Mouse (Mus musculus) ZHBTc4 (cell line): ENCODE data around the gene Crhbp.
A peak's percentile ranks its signal among the peaks of the same experiment; 100 is the strongest.

ENCODE experiments used
- DNase-seq: peaks from one replicate; pipeline ENCODE4 v3.0.0-alpha.2; 2011; ENCODE audit warnings: low read depth, low spot score

Gene Crhbp

GRCm38 (mm10) chr13:95444824-95445223 is at the start of gene Crhbp:
Gene Crhbp, minus strand, starts transcription at chr13:95444924.
- DNase-seq = no peak

- no peak for DNase-seq
Measured at GRCm38 (mm10) chr13:95493296-95493695, 48.6 kb upstream of the Crhbp start.

- DNase-seq = no peak
Measured at GRCm38 (mm10) chr13:95491327-95491726, 46.6 kb upstream of the Crhbp start.

GRCm38 (mm10) chr13:95484664-95485063 is 39.9 kb upstream of the Crhbp start:
- no peak for DNase-seq

DNA sequence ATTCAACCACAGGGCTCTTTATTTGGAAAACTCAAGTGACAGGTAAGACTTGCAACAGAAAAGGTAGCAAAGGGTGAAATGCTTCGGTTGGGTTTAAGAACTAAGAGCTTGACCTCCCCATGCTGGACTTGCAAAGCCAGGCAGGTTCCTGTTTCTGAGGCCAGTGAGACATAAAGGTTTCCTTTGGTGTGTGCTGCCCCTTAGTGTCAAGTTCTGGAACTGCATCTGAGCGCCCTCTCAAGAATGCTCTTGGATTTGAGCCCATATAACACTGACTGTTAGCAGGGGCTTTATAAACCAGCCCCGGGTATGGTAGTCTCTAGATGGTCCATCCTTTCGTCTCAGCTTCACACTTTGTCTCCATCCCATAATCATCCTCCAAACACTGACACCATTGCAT is 36.7 kb upstream of the Crhbp start:
- DNase-seq = peak; percentile 77

DNA sequence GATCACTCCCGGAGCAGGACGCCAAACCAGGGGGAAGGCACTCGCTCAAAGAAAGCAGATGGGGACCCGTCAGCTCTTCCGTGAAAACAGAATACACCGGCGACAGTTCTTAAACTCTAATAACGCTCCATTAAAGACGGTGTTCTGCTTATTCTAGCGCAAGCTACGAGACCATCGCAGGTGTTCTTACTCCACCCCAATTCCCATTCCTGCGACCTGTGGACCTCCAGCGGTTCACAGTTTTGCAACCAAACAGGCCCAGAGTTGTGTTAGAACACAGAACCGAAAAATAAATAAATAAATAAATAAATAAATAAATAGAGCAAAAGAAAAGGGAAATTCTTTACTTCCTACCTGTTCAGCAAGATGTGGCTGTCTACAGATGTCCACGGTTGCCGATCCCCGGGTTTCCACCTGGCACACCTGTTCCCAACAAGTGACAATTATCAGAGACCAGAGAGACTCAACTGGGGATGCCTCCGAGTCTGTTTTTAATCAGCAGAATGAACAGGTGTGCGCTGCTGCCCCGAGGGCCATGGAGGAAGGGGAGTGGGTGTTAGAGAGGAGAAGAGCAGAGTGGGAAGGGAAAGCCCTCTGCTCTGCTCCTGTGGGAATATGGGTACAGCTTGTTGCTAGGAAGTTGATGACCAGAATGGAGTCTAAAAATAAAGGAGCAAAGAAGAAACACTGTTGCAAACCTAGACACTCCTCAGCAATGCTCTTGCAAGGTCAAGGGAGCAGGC is 34.1 kb upstream of the Crhbp start, which contains the start of gene S100z:
TSS of gene S100z (minus strand) at position 51 of the 743 bp plus-strand sequence.
- DNase-seq = no peak

DNA sequence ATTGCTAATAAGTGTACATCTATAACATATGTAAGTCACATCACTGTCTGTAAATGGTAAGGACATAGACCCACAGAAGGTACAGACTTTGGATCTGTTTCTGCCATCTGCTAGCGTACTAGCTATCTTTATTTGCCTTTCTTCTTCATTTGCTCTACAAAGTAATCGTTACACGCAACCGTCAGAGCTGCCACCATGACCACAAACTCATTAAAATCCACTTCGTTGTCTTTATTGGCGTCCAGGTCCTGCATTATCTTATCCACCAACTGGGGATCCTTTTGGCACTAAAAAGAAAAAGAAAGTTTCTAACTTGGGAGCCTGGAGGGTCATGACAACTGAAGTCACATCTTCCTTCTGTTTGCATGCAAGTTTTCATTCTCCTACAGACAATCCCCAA is 32.4 kb upstream of the Crhbp start:
- no peak for DNase-seq

- DNase-seq = no peak
Measured at GRCm38 (mm10) chr13:95475124-95475523, 30.4 kb upstream of the Crhbp start.

- DNase-seq = no peak
Measured at GRCm38 (mm10) chr13:95474294-95474693, 29.6 kb upstream of the Crhbp start.

GRCm38 (mm10) chr13:95470970-95471369 is 26.2 kb upstream of the Crhbp start:
- peak; percentile 68 for DNase-seq

GRCm38 (mm10) chr13:95451529-95451928 is 6.8 kb upstream of the Crhbp start:
- no peak for DNase-seq

DNA sequence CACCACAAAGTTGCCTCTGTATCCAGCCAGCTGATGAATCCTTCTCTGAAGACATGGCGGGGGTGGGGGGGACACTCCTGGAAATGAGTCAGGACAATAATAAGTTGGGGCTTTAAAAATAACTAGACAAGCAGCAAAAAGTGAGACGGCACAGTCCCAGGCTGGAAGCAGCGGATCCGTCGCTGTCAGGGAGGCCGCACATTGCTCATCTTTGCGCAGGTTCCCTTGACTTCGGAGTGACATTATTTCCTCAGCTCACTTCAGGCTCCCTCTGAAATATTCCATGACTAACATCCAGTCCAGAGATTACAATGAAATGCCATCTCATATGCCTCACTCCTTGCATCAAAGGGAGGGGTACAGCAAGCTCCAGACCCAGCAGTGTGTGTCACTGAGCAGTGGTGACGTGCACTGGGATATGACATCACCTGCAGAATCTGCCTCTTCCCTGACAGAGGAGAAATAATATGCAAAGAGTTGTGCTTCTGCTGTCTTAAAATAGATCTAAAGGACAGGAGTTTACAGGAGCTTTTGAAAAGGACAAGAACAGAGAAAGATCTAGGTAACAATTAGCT is 6.0 kb upstream of the Crhbp start:
- DNase-seq = no peak

DNA sequence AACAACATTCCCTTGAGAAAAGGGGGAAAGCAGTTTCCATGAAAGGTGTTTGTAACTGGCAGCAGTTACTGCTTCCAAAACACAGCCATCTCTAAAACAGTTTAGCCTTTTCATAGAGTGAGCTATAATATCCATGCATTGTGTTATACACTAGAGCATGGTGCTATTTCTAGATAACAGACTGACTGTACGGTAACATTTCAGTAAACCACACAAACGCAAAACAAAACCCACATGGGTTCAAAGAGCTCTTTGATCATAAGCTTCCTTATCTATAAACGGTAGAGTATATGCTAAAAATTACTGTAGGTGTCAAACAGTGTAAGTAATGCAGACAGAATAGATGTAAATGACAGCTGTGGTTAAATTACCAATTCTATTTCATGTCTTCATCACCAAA is 5.0 kb upstream of the Crhbp start:
- no peak for DNase-seq

DNA sequence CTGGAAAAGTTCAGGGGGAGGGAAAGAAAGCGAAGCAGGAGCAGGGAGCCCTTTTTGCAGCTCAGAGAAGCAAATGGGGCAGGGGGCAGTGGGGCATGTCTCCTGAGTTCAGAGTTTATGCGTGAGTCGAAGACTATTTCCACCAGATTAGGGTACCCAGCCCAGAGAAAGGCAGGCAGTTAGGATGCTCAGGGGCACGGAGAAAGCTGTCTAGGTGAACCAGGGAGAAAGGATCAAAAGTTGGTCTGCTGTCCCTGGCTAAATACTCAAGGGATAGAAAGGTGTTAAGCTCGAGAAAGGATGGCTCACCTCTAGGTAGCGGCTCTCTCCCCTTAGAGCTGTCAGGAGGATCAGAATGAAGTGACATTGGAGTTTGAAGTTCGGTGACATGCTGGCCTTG is 433 bp downstream of the Crhbp start:
- DNase-seq = no peak

DNA sequence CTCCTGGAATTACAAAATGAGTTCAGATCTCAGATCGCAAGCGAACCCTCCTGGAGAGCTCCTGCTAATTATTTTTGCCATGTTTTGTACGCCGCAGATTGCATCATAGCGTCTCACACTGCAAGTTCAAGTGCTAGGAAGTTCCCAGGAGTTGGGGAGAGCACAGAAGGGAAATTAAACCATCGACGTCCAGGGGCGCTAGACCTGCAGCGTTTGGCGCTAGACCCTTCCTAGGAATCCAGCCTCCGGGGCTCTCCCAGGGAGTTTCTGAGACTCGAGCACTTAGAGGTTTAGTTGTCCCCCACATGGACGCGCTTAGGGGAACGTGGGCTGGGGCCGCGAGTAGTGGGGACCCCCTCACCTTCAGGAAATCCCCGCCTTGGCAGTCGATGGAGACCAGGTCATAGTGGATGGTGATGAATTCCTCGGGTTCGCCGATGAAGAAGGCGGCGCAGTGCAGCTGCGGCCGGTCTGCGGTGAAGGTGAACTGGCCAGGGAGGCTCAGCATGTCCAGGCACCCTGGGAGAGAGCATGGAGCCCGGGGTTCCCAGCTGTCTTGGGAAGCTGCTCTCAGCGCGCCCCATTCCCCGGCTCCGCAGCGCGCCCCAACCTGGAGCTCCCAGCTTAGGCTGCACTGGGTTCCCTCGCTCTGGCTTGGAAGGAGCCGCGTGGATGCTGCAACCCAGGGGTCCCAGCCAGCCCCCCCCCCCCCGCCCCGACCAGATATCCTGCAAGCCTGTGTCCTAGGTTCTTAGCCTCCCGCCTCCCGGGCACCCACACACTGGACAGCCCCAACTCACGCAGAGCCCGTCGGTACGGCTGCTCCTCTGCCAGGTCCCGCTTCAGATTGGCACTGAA is 1.1 kb downstream of the Crhbp start:
- peak; percentile 62 for DNase-seq

DNA sequence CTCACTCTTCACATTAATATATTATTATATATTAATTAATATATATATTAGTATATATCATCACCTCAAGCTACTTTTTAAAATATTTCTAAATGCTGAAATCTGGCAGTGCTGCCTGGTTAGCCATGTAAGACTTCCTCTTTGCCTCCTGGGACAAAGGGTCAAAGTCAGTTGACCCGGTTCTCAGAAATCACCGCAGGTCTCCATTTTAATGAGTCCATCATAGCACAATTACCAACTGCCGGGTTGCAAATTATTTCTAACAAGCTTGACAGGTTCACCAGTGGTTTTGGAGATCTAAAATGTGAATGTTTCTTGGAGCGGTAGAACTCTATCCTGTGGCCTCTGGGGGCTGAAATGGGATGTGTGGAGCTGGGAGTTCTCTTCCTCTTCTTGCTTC is 1.8 kb downstream of the Crhbp start:
- DNase-seq = no peak

- no peak for DNase-seq
Measured at GRCm38 (mm10) chr13:95439569-95439968, 5.2 kb downstream of the Crhbp start.

GRCm38 (mm10) chr13:95431760-95432159 is 13.0 kb downstream of the Crhbp start:
- DNase-seq = no peak

GRCm38 (mm10) chr13:95427499-95427898 is 17.2 kb downstream of the Crhbp start:
- DNase-seq = no peak

- DNase-seq = no peak
Measured at GRCm38 (mm10) chr13:95426421-95426820, 18.3 kb downstream of the Crhbp start.

GRCm38 (mm10) chr13:95425484-95425883 is 19.2 kb downstream of the Crhbp start:
- DNase-seq = no peak

DNA sequence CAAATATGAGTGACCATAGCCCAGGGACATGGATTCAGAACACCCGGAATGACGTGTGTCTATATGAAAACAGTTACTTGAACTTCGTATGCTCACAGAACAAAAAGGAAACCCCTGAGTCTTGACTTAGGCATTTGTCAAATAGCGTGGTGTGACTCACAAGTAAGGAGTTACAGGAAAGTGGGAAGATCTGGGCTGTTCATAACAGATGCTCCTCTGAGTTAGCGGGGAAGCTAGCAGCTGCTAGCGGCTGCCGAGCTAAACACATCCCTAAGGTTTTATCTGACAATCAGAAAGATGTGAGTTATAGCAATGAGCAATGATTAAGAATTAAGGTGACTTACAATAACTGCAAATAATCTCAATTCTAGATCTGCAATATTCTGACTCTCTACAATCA is 19.8 kb downstream of the Crhbp start:
- no peak for DNase-seq
